Mouse (Mus musculus): ENCODE data around the gene Senp8. TPM values are rescaled to one million over a fixed set of nuclear protein-coding genes. Genes with fewer than 3 reads are reported as not detected.
A peak's percentile ranks its signal among the peaks of the same experiment; 100 is the strongest.
"Not testable (repeated sequence)": the region's sequence is repeated elsewhere in the genome, so short reads cannot be mapped to it uniquely, and the experiment has no call there.

Gene Senp8
- total RNA-seq (2021) = 1 to 10 TPM; 8.8 to 8.9 TPM

DNA sequence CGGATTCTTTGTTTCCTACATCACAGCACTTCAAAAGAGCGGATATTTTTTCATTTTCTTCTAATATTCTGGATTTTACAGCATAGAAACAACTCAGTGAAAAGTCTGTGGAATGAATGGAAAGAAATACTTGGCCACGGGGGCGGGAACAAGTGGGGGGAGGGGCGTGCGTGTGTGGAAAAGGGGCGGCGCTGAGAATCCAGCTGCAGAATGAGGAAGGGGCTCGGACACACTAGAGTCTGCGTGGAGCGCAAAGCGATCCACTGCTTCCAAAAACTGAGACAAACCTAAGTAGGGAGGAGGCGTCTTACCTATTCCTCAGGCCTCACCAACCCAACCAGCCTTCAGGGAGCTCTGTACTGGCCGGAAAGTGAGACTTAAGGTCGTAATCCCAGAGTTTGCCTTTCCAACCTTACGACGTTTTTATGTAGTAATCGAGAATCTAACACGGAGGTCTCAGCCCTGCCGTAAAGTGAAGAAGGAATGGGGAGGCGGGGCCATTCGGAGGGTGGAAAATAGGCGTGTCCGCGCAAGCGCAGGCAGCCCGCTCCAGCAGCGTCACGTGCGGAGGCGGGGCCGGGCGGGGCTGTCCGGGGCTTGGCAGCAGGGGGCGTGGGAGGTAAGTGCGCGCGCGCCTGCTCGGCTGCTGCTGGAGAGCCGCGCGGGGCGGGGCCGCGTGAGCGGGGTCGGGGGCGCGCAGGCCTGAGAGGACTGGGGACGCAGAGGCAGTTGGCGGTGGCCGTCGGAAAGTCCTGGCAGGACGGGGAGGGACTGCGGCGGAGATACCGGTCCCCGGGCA lies at the start of gene Senp8, which contains the start of gene Myo9a:
Gene Senp8, minus strand, starts transcription at position 444 of the 799 bp plus-strand sequence.
Gene Myo9a, plus strand, starts transcription at position 630 of the 799 bp plus-strand sequence.
- DNase-seq (ENCODE audit: low spot score in 2 of 2) = peak; percentile 100
- intact Hi-C loops (cut with DNase I) = loop anchor here (2.0 to 5.0 kb wide), 3 partner anchors 58 to 133 kb away; partner anchors contain the start of genes Parp6 and Pkm

- DNase-seq (ENCODE audit: low spot score in 2 of 2); intact Hi-C loops (cut with DNase I): not testable (repeated sequence)
These were observed 16.5 kb upstream of the Senp8 start for GRCm38 (mm10) chr9:59766966-59767461.

DNA sequence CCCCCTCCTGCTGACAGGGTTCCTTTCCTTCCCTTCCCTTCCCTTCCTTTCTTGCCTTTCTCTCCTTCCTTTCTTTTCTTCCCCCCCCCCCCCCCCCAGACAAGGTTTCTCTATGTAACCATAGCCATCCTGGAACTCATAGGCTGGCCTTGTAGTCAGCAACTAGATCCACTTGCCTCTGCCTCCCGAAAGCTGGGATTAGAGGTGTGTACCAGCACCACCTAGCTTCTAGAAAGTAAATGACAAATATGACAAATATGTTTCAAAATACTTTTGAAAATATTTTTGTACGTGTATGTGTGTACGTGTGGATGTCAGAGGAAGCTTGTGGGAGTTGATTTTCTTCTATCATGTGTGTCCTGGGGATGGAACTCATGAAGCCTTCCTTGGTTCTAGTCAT lies 10.0 kb upstream of the Senp8 start:
- DNase-seq (ENCODE audit: low spot score in 2 of 2) = no peak
- intact Hi-C loops (cut with DNase I) = loop anchor here (5.0 kb wide), 1 partner anchor 38 kb away; no protein-coding TSS in a partner anchor

GRCm38 (mm10) chr9:59757016-59757415 lies 6.5 kb upstream of the Senp8 start:
- DNase-seq (ENCODE audit: low spot score in 2 of 2); intact Hi-C loops (cut with DNase I): not testable (repeated sequence)

GRCm38 (mm10) chr9:59755199-59755598 lies 4.7 kb upstream of the Senp8 start:
- no peak for DNase-seq (ENCODE audit: low spot score in 2 of 2)
- intact Hi-C loops (cut with DNase I) = no loop called here

DNA sequence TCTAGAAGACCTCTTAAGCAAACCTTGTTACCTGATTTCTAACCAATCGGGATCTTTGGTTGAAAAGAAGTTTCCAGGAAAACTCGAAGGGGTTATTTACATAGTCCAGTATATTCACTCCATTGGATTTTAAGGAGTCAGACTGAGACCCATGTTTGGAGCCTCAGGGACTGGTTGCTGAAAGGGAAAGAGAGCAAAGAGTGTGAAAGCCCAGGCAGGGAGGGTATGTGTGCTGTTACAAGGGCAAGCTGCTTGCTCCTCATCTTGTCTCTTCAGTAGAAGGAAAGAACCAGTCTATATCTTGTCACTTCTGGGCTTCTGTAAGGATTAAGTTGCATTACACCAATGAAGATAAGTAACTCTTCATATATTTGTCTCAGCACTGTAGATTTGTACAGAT lies 1.5 kb upstream of the Senp8 start:
- intact Hi-C loops (cut with DNase I) = loop anchor here (2.0 to 5.0 kb wide), 3 partner anchors 60 to 135 kb away; partner anchors contain the start of genes Parp6 and Pkm
- DNase-seq (ENCODE audit: low spot score in 2 of 2) = no peak

- intact Hi-C loops (cut with DNase I) = loop anchor here (2.0 to 5.0 kb wide), 3 partner anchors 59 to 134 kb away; partner anchors contain the start of genes Parp6 and Pkm
- DNase-seq (ENCODE audit: low spot score in 2 of 2) = peak; percentile 75 to 78
These were observed 614 bp upstream of the Senp8 start for GRCm38 (mm10) chr9:59751066-59751581.

DNA sequence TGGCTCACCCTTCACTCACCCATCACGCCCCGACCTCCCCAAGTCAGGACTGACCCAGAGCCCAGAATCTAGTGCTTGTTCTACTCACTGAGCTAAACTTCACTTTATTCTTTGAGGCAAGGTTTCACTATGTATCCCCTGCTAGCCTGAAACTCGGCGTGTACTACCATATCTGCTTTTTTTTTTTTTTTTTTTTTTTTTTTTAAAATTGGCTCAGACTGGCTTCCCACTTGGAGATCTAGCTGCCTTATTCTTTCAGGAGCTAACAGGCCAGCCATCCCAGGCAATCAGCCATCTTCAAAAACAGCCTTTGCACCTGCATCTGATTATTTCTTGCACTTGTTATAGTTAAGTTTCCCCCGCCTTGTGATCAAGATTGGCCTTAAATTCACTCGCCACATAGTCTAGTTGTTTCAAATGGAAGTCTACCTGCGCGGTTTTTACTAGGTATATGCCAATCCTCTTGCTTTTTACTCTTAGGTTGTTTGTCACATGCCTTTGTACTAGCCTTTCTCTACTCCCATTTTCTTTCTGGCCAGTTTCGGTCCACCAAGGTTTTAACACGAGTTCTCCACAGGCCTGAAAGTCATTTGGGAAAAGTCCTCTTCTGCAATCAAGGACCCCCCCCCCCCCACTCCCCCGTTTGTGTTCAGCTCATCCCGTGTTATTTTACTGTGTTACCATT lies 787 bp downstream of the Senp8 start:
- intact Hi-C loops (cut with DNase I) = loop anchor here (2.0 to 5.0 kb wide), 3 partner anchors 57 to 132 kb away; partner anchors contain the start of genes Parp6 and Pkm
- no peak for DNase-seq (ENCODE audit: low spot score in 2 of 2)

- peak in 1 of 2 experiments; percentile 52 for DNase-seq (ENCODE audit: low spot score in 2 of 2)
- intact Hi-C loops (cut with DNase I) = no loop called here
These were observed 1.5 kb downstream of the Senp8 start for GRCm38 (mm10) chr9:59748969-59749368.

- intact Hi-C loops (cut with DNase I) = no loop called here
- no peak for DNase-seq (ENCODE audit: low spot score in 2 of 2)
These were observed 2.1 kb downstream of the Senp8 start for GRCm38 (mm10) chr9:59748387-59748786.

- intact Hi-C loops (cut with DNase I) = no loop called here
These were observed 6.6 kb downstream of the Senp8 start for GRCm38 (mm10) chr9:59743903-59744302.

GRCm38 (mm10) chr9:59740593-59740992 lies 9.9 kb downstream of the Senp8 start:
- intact Hi-C loops (cut with DNase I) = no loop called here
- no peak for DNase-seq (ENCODE audit: low spot score in 2 of 2)

More at GRCm38 (mm10) chr9:59743903-59744302, 6.6 kb downstream of the Senp8 start:
- DNase-seq (ENCODE audit: low spot score in 2 of 2) = no peak

DNA sequence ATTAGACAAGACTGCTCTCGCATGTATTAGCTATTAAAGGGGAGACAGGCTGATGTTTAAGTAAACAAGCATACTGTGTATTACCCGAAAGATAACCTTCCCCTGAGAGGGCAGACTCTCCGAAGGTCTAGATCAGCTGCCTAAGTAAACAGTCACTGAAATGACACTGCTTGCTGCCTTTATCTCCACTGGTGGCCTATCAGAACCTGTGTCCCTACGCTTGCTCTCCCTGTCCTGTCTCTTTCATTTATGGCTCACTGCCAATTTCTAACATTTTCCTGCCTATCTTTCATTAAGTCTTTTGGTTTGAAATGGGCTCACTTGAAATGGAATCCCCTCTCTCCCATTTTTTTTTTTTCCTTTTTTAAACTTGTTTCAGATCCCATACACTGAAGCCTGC lies 15.1 kb downstream of the Senp8 start:
- intact Hi-C loops (cut with DNase I) = no loop called here
- no peak for DNase-seq (ENCODE audit: low spot score in 2 of 2)

- DNase-seq (ENCODE audit: low spot score in 2 of 2) = no peak
- intact Hi-C loops (cut with DNase I) = no loop called here
These were observed 17.4 kb downstream of the Senp8 start for GRCm38 (mm10) chr9:59733075-59733474.

DNA sequence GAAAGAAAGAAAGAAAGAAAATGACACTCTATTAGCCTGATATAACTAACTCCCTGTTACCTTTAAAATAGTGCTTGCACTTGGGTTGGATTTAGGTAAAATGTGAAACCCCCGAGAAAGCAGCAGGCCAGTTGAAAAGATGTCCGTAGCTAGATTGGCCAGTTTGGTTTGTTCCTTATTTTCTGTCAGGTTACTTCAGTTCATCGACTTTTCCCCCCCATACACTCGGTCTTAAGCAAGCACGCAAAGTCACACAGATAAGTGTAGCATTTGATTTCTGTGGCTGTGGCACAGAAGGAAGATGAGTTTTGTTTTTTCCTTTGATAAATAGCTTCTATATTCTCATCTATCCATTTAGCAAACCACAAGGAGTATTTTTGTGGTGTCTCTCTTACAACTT lies 19.4 kb downstream of the Senp8 start:
- DNase-seq (ENCODE audit: low spot score in 2 of 2) = no peak
- intact Hi-C loops (cut with DNase I) = no loop called here

- intact Hi-C loops (cut with DNase I) = no loop called here
- no peak for DNase-seq (ENCODE audit: low spot score in 2 of 2)
These were observed 22.8 kb downstream of the Senp8 start for GRCm38 (mm10) chr9:59727569-59728286.

DNA sequence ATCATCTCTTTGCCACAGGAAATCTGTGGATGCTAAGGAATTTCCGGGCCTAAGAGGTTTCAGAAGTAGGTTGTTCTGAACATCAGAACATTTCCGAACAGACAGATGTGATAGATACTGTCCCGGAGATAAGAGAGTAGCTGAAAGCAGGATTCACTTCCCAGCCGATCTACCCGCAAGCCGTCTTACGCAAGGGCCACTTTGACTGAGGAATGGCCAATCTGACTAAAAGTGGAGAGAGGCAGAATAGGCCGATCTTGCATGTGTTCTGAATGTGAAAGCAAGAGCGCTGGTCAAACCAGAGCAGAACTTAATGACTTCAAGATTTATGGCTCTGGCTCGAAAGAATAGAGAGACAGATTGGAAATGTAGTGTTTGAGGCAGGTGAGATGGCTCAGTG lies 25.0 kb downstream of the Senp8 start:
- intact Hi-C loops (cut with DNase I) = no loop called here
- no peak for DNase-seq (ENCODE audit: low spot score in 2 of 2)

DNA sequence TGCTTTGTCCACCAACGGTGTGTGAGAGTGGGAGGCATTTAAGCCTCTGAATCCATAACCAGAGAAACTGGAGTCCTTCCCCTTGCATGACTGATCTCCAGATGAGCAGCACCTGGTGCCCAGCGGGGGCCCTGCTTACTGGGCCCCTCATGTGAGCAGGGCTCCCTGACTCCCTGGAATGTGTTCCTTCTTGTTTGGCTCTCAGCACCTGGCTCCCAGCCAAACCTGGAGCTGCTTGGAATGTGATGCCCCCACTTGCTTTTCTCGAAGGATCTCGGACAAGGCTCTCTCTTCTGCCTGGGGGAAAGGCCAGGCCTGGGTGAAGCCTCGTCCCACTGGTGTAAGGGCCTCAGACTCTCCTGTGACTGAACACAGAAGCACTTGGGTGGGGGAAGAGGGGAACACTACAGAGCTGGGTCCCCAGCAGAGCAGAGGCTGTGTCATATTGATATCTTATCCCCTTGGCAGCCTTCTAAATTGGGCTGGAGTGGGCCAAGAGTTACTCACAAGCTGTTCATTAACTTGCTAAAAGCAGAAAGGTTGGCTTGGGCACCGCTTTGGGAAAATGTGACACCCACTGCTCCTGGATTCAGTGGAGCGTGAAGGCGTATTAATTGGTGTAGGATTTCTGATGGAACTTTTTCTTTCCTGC lies 26.6 kb downstream of the Senp8 start:
- DNase-seq (ENCODE audit: low spot score in 2 of 2) = peak; percentile 53
- intact Hi-C loops (cut with DNase I) = loop anchor here (5.0 kb wide), 2 partner anchors 38 to 233 kb away; no protein-coding TSS in a partner anchor
